In genomic region chr11:7061961-7062360, GRCm38 (mm10) we compare ENCODE assay signal across 17 mouse cellular contexts. TPM values are rescaled to one million over a fixed set of nuclear protein-coding genes. Genes with fewer than 3 reads are reported as not detected.
"Had no signal": no experiment of that assay in that cellular context is flagged by ENCODE, and none has a peak within 500 bp of the region (broad histone marks: within the 10 kb centered on the region; RNA-seq: fewer than 3 reads in every experiment).

No protein-coding gene starts in this region.

- H3K4me2 ChIP-seq: liver, embryonic 13.5 days had no signal

- H3K27ac ChIP-seq: limb, embryonic 12.5 days; liver, embryonic 13.5 days; lung, embryonic 15.5 days; macrophage; stomach, embryonic 15.5 days had no signal

- H3K9me3 ChIP-seq: limb, embryonic 12.5 days; liver, embryonic 13.5 days; lung, embryonic 15.5 days; stomach, embryonic 15.5 days had no signal

- ATAC-seq: liver, postnatal 0 days had no signal

- H3K36me3 ChIP-seq: limb, embryonic 12.5 days; liver, embryonic 13.5 days; lung, embryonic 15.5 days; stomach, embryonic 15.5 days had no signal

- H3K9ac ChIP-seq: limb, embryonic 12.5 days; liver, embryonic 13.5 days; liver, postnatal 0 days; lung, embryonic 15.5 days; stomach, embryonic 15.5 days had no signal

- H3K4me1 ChIP-seq: liver, embryonic 13.5 days had no signal

- DNase-seq: kidney, adult 8-10 months; kidney, postnatal 36 days; layer of hippocampus, adult 9-11 months; layer of hippocampus, postnatal 36 days; liver; liver, embryonic 13.5 days; liver, postnatal 0 days; lung, postnatal 14 days; right cerebral cortex, postnatal 4 days; spleen, adult 18-20 months; thymus, adult 2 months; thymus, postnatal 25 days had no signal

- H3K4me3 ChIP-seq: liver, embryonic 13.5 days; megakaryocyte, embryonic 14.5 days had no signal

RNA-seq across cellular contexts. Expression of gene Adcy1, which starts 1.3 kb away (rescaled TPM):
- polyA plus RNA-seq: macrophage had no signal
